Mouse (Mus musculus) midbrain, embryonic 15.5 days (tissue): ENCODE data around the gene Ube2v1. TPM values are rescaled to one million over a fixed set of nuclear protein-coding genes. Genes with fewer than 3 reads are reported as not detected.

Experiments
- ATAC-seq: fragments of 200-750 bp; cut with Nextera tagmentation; replicated peaks from 2 replicates; pipeline ENCODE4 v1.8.0; 2017; ENCODE audit warnings: moderate TSS enrichment
- H3K27ac ChIP-seq: fragments of 300-500 bp; sonication (generic); 2 replicates; pipeline ENCODE4 v1.5.1; 2015; ENCODE audit warnings: mild to moderate bottlenecking, inconsistent platforms
- H3K27me3 ChIP-seq: fragments of 300-500 bp; sonication (generic); replicated peaks from 2 replicates; pipeline ENCODE4 v1.6.1; 2015; ENCODE audit warnings: inconsistent platforms
- H3K36me3 ChIP-seq: fragments of 300-500 bp; sonication (generic); replicated peaks from 2 replicates; pipeline ENCODE4 v1.6.1; 2015; ENCODE audit warnings: inconsistent platforms
- H3K4me1 ChIP-seq: fragments of 300-500 bp; sonication (generic); 2 replicates; pipeline ENCODE4 v1.6.1; 2015; ENCODE audit warnings: inconsistent platforms
- H3K4me2 ChIP-seq: fragments of 300-500 bp; sonication (generic); 2 replicates; pipeline ENCODE4 v1.6.1; 2015; ENCODE audit warnings: inconsistent platforms, mild to moderate bottlenecking, moderate library complexity
- H3K4me3 ChIP-seq: fragments of 300-500 bp; sonication (generic); 2 replicates; pipeline ENCODE4 v1.5.1; 2015; ENCODE audit warnings: mild to moderate bottlenecking, inconsistent platforms
- H3K9ac ChIP-seq: fragments of 300-500 bp; sonication (generic); 2 replicates; pipeline ENCODE4 v1.6.1; 2015; ENCODE audit warnings: mild to moderate bottlenecking, inconsistent platforms
- H3K9me3 ChIP-seq: fragments of 300-500 bp; sonication (generic); 2 replicates; pipeline ENCODE4 v1.6.1; 2016; ENCODE audit warnings: inconsistent platforms
- WGBS: fragments of 180-500 bp; shearing (Covaris S2); methylation state at CpG from one replicate; pipeline ENCODE4 v1.1.7; 2015; ENCODE audit warnings: mixed read lengths; 5-methylcytosine and 5-hydroxymethylcytosine counted together
- polyA plus RNA-seq: library from polyadenylated mRNA; unstranded; fragments of >200 nt; fragmentation: Nextera tagmentation; extraction: Ambion mirVana; gene quantifications from 2 replicates; pipeline ENCODE4 v1.2.1, GENCODE M21; 2015

Ube2v1 gene
- polyA plus RNA-seq, 1 experiment from 2014 or later, result 327 TPM

DNA sequence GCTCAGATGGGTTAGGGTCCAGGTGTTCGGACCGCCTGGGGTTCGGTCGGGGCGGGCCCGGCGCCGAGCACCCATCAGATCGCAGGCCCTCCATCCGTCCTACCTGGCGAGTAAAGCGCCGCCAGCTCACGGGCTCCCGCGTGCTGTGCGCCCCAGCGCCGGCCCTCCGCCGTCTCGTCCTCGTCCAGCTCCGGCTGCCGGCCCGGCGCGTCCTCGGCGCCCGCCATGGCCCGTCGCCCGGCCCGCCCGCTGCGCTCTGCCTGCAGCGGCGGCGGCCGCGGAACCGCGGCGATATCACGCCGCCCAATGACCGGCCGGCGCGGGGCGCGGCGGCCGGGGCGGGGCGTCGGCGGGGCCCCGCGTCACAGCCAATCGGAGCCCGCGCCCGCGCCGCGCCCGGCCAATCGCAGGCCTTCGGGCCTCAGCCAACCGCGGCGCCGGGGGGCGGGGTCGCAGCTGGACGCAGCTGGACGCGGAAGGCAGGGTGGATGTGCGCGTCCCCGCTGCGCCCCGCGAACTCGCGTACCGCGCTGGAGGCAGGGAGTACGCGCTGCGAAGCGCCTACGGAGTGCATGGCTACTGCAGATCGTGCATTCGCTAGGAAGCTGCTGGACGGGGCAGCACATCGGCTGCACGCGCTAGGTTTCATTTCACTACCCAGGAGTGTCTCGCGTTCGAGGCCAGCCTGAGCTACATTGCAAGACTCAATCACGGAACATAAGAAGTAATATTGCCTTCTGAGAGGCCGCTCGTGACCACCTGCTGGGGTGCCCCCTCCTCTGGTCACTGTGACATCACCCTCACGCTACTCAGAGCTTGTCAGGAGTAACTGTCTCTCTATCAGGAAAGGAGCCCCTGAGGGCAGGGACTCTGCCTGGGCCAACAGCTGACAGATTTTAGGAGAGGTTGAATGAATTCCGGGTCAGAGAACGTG is 29.6 kb upstream of the Ube2v1 start, which contains the start of gene Gm20431:
Gene Gm20431, minus strand, starts transcription at position 227 of the 934 bp plus-strand sequence.
- H3K9ac ChIP-seq, result peak within 1 kb of the TSS; percentile 86
- H3K9me3 ChIP-seq, result no peaks in the 10 kb centered on the region
- peak within 1 kb of the TSS; percentile 73 for H3K27ac ChIP-seq
- H3K4me1 ChIP-seq, result peaks cover 29% of the 10 kb centered on the region
- ATAC-seq, result peak; percentile 96
- whole genome bisulfite sequencing, result under 1% methylated on average over 110 of the region's 110 CpGs
- H3K27me3 ChIP-seq, result 0 out of 2 replicates have a peak, but pooled peaks cover 2% of the 10 kb centered on the region
- H3K4me2 ChIP-seq, result peak within 1 kb of the TSS; percentile 98
- peak within 1 kb of the TSS; percentile 93 for H3K4me3 ChIP-seq
- H3K36me3 ChIP-seq, result no peaks in the 10 kb centered on the region

DNA sequence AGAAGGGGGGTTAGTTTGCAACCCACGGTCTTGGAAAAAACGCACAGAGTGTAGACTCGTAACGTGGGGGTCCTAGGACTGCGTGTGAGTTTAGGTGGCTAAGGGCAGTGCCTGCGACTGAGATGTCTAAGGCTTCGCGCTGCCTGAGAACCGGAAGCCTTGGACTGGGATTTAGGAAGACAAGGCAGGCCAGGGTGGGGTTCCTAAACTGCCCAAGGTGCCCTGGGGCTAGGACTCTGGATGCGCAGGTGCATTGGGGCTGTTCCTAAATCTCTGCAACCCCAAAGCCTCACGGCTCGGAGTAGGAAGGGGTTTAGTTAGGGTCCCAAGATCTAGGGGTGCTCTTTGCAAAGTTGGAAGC is 28.7 kb upstream of the Ube2v1 start:
- Histone ChIP-seq H3K9me3 (no peaks in the 10 kb centered on the region), H3K4me1 (peaks cover 29% of the 10 kb centered on the region), H3K27me3 (0 out of 2 replicates have a peak, but pooled peaks cover 2% of the 10 kb centered on the region), H3K27ac (no peak overlapping the region), H3K9ac (peak overlapping the region; percentile 86), H3K36me3 (no peaks in the 10 kb centered on the region), H3K4me3 (peak overlapping the region; percentile 93), H3K4me2 (peak overlapping the region; percentile 98)
- ATAC-seq, result peak; percentile 10; the same call in 1 of the 2 replicates
- WGBS, result under 1% methylated on average over 12 of the region's 12 CpGs

DNA sequence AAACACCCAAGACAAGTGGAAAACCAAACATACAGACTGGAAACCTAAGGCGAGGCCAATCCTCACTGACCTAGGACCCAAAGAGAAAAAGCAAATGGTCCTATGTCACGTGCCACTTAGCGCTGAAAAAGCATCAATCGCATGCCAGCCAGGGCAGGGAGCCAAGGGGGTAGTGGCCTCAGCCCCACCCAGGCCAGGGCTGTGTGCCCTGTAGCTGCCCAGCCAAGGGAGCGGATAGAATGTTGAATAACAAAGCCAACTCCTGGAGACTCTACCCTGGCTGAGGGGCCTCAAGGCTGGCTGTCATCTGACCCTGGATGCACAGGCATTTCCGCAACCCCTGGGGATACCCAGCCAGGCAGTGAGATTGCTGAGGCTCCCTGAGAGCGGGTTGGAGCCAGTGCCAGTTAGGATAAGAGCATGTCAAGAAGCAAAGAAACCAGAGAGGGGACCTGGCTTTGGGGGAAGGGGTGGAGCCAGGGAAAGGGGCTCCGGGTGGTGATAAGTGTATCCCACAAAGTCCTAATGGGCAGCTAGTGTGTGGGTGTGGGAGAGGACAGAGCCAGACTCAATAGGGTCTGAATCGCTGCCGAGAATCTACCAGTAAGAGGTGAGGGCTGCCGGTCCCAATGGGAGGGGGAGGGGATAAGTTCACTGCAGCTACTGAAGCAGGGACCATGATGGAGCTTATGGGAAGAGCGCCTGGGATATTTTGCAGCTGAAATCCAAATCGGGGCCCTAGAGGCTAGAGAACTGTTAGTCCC is 28.1 kb upstream of the Ube2v1 start:
- Histone ChIP-seq H3K4me1 (peaks cover 29% of the 10 kb centered on the region), H3K9me3 (no peaks in the 10 kb centered on the region), H3K9ac (peak overlapping the region; percentile 86), H3K36me3 (no peaks in the 10 kb centered on the region), H3K4me3 (peak overlapping the region; percentile 93), H3K4me2 (peak overlapping the region; percentile 98), H3K27me3 (0 out of 2 replicates have a peak, but pooled peaks cover 2% of the 10 kb centered on the region), H3K27ac (no peak overlapping the region)
- no peak for ATAC-seq
- WGBS, result 23% methylated on average over 13 of the region's 13 CpGs

DNA sequence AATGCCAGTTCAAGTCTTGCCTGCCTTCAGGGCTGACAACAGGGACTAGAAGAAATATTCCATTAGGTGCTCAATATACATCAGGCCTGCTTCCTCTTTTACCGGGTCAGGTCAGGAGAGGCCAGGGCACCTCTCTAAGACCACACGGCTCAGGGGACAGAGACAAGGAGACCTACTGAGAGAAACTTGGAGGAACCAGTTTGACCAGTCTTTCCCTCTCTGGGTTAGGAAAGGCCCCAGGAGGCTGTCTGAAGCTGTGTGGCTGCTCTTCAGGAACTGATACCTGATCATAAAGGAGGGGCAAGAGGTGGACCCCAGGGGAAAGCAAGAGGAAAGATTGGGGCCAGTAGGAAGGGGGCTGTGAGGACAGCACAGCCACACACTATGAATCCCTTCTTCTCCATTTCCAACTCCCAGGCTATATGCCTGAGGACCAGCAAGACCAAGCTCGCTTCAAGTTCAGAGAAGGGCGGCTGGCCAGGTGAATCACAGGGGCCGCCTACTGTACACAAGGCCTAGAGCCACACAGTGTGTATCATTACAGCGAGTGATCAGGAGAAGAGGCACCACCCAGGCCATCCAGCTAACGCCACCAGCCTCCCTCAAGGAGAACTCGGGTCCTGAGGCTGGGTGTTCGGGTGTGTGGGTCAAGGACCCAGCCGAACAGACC is 27.4 kb upstream of the Ube2v1 start:
- peaks cover 29% of the 10 kb centered on the region for H3K4me1 ChIP-seq
- no peak overlapping the region for H3K4me3 ChIP-seq
- WGBS, result 82% methylated on average over 10 of the region's 10 CpGs
- 0 out of 2 replicates have a peak overlapping the region, but pooled peaks have one; percentile 11 for H3K9ac ChIP-seq
- no peaks in the 10 kb centered on the region for H3K9me3 ChIP-seq
- no peaks in the 10 kb centered on the region for H3K36me3 ChIP-seq
- H3K4me2 ChIP-seq, result peak overlapping the region; percentile 98
- ATAC-seq, result no peak
- H3K27ac ChIP-seq, result no peak overlapping the region
- H3K27me3 ChIP-seq, result 0 out of 2 replicates have a peak, but pooled peaks cover 2% of the 10 kb centered on the region

DNA sequence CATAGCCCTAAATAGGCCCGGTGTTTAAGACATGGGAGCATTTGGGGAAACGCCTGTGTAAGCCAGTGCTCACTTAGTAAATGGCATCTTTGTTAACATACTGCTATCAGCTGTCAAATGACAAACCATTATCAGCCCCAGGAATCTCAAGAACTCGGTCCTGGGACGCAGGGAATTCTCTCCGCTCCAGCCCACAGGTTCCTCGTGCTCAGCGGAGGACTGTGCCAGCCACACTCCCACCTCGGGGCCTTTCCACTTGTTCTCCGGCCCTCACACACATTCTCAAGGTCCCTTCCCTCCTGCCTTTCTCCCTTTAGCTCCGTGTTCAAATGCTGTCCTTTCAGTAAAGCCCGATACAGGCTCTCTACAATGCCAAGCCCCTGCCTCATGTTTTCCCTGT is 26.8 kb upstream of the Ube2v1 start:
- WGBS, result 87% methylated on average over 11 of the region's 11 CpGs
- Histone ChIP-seq H3K4me1 (peaks cover 29% of the 10 kb centered on the region), H3K4me3 (no peak overlapping the region), H3K4me2 (no peak overlapping the region), H3K36me3 (no peaks in the 10 kb centered on the region), H3K9me3 (no peaks in the 10 kb centered on the region), H3K27ac (no peak overlapping the region), H3K27me3 (0 out of 2 replicates have a peak, but pooled peaks cover 2% of the 10 kb centered on the region), H3K9ac (no peak overlapping the region)
- ATAC-seq, result no peak

- 95% methylated on average over 4 of the region's 4 CpGs for WGBS
- no peak for ATAC-seq
- Histone ChIP-seq H3K36me3 (no peaks in the 10 kb centered on the region; the same call in 1 of the 2 replicates), H3K4me1 (peaks cover 29% of the 10 kb centered on the region), H3K27ac (no peak overlapping the region), H3K27me3 (0 out of 2 replicates have a peak, but pooled peaks cover 2% of the 10 kb centered on the region), H3K9ac (no peak overlapping the region), H3K9me3 (no peaks in the 10 kb centered on the region), H3K4me2 (no peak overlapping the region), H3K4me3 (no peak overlapping the region)
Observed at GRCm38 (mm10) chr2:167657973-167658372, 26.1 kb upstream of the Ube2v1 start.

DNA sequence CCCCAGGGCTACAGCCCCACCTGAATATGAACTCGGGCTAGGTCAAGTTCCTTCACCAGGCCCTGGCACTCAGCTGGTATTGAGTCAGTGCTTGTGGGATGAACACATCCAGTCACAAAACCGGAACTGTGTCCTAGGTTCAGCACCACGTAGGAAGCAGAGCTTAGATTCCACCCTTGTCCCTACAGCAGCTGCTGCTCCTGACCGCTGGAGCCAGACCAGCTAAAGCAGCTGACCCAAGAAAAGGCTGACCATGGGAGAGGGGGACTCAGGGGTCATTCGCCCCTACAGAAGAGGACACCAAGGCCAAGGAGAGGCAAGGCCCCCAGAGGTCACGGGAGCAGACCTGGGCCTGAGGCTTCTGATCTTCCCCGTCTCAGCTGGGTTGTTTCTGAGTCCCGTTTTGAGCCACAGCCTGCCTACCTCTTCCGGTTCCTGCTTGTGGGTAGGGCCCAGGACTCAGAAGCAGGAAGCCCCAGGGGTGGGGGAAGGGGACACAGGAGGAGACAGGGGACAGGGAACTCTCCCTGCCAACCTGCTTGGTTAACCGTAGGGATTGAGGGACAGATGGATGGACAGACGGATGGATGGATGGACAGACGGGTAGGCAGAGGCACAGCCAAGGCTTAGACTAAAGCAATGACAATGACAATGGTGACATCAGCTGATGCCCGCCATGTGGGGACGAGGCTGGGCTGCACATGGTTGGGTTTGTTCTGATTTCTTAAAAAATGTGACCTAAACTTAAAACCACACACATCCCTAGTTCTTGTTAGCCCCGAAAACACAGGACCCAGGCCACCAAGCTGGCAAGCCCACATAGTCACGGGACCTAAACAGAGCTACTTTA is 25.0 kb upstream of the Ube2v1 start:
- H3K4me1 ChIP-seq, result peaks cover 25% of the 10 kb centered on the region
- no peak overlapping the region for H3K9ac ChIP-seq
- 86% methylated on average over 16 of the region's 16 CpGs for WGBS
- H3K4me2 ChIP-seq, result no peak overlapping the region
- H3K9me3 ChIP-seq, result no peaks in the 10 kb centered on the region
- ATAC-seq, result no peak
- H3K27ac ChIP-seq, result no peak overlapping the region
- no peak overlapping the region for H3K4me3 ChIP-seq
- H3K36me3 ChIP-seq, result no peaks in the 10 kb centered on the region; the same call in 1 of the 2 replicates
- no peaks in the 10 kb centered on the region for H3K27me3 ChIP-seq

DNA sequence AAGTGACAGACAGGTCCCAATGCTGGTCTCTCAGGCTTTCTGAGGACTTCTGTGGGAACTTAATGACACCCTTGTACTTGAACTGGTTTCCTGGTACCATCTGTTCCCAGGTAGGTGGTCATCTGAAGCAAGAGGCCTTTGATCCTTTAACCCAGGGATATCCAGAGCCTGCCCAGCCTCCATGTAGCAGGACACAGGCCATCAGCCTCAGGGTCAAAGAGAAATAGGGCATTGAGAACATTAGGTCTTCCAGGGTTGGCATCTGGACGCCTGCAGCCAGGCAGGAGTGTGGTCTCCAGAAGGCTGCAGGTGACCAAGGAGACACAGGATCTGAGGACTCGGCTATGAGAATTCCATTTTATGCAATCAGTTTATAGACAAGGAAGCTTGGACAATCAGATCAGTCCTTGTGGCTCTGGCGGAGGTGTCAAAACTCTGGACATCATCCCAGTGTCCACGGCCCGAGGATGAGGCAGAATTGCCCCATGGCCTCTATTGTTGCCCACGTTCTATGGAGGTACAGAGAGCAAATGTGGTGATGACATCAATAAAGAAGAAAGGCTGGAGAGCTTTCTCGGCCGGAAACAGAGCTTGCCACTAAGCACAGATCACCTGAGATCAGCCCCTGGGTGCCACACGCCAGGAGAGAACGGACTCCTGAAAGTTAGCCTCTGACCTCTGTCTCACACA is 23.2 kb upstream of the Ube2v1 start:
- 87% methylated on average over 10 of the region's 10 CpGs for WGBS
- no peak overlapping the region for H3K4me2 ChIP-seq
- no peaks in the 10 kb centered on the region for H3K27me3 ChIP-seq
- no peaks in the 10 kb centered on the region for H3K9me3 ChIP-seq
- ATAC-seq, result no peak
- peaks cover 14% of the 10 kb centered on the region for H3K4me1 ChIP-seq
- no peaks in the 10 kb centered on the region; the same call in 1 of the 2 replicates for H3K36me3 ChIP-seq
- no peak overlapping the region for H3K27ac ChIP-seq
- H3K9ac ChIP-seq, result no peak overlapping the region
- H3K4me3 ChIP-seq, result no peak overlapping the region

DNA sequence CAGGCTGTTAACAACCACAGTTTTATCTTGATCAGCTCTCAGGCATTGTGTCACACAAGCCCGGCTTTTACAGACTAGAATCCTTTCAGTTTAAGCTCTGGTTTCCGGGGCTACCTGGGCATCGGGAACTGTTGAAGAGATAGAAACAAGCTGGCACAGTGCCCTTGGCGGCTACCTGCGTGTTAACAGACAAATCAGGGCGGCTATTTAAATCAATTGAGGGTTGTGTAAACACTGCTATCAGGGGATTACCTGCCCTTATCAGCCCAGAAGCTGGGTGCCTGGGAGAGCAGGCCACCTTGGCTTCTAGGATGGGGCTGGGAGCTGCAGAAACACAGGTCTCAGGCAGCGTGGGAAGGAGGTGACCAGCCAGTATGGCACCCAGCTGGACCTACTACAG is 20.8 kb upstream of the Ube2v1 start:
- H3K27ac ChIP-seq, result no peak overlapping the region
- no peaks in the 10 kb centered on the region for H3K9me3 ChIP-seq
- H3K4me1 ChIP-seq, result peaks cover 4% of the 10 kb centered on the region; the same call in 1 of the 2 replicates
- 85% methylated on average over 7 of the region's 7 CpGs for WGBS
- no peak for ATAC-seq
- no peak overlapping the region for H3K4me2 ChIP-seq
- H3K9ac ChIP-seq, result no peak overlapping the region
- no peak overlapping the region for H3K4me3 ChIP-seq
- H3K36me3 ChIP-seq, result no peaks in the 10 kb centered on the region; the same call in 1 of the 2 replicates
- no peaks in the 10 kb centered on the region for H3K27me3 ChIP-seq

GRCm38 (mm10) chr2:167651622-167652021 is 19.7 kb upstream of the Ube2v1 start:
- Histone ChIP-seq H3K4me2 (no peak overlapping the region), H3K36me3 (no peaks in the 10 kb centered on the region; the same call in 1 of the 2 replicates), H3K4me3 (no peak overlapping the region), H3K27me3 (no peaks in the 10 kb centered on the region), H3K27ac (no peak overlapping the region), H3K9ac (no peak overlapping the region), H3K4me1 (no peaks in the 10 kb centered on the region; the same call in 1 of the 2 replicates), H3K9me3 (no peaks in the 10 kb centered on the region)
- no peak for ATAC-seq
- 84% methylated on average over 9 of the region's 9 CpGs for WGBS
